Mouse (Mus musculus): ENCODE data around the gene Mprip.
A peak's percentile ranks its signal among the peaks of the same experiment; 100 is the strongest.

Mprip gene

GRCm38 (mm10) chr11:59800412-59800811 is 139.3 kb downstream of the Mprip start:
- DNase-seq (ENCODE audit: low spot score in 2 of 2): no peak

DNA sequence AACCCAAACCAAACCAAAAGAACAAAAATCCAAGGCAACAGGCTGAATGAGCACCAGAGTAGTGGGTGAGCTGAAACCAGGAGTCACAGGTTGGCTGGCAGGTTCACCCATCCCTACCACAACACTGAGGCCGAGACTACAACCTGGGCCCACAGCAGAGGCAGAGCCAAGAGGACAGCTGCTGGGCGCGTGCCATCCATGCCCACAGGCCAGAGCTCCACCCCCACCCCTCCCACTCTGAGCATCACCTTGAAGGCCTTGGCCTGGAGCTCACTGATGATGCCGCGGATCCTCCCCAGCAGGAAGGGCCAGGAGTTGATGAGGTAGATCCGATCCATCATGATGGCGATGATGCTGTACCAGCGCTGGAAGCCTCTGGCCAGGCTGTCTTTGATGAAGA is 140.8 kb downstream of the Mprip start:
- DNase-seq (ENCODE audit: low spot score in 2 of 2): no peak

DNA sequence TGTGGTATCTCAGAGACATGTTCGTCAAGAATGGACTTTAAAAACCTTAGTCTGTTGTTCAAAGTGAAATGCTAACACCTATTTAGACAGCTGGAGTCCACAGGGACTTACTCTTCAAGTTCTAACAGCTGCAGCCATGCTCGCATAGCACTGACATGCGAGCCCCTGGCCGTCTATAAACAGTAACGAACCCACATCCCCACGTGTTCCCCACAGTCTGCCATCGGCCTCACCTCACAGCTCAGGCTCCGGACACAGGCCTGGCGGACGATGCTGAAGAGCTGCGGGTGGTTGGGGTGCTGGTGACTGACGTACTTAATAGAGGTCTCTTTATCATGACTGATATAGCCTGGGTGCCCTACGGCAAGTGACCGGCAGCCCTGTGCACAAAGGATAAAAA is 142.4 kb downstream of the Mprip start:
- DNase-seq (ENCODE audit: low spot score in 2 of 2): no peak

GRCm38 (mm10) chr11:59804409-59805110 is 143.5 kb downstream of the Mprip start:
- no peak for DNase-seq (ENCODE audit: low spot score in 2 of 2)

GRCm38 (mm10) chr11:59805256-59805655 is 144.2 kb downstream of the Mprip start:
- no peak for DNase-seq (ENCODE audit: low spot score in 2 of 2)

- no peak for DNase-seq (ENCODE audit: low spot score in 2 of 2)
Observed at GRCm38 (mm10) chr11:59805656-59806055, 144.6 kb downstream of the Mprip start.

GRCm38 (mm10) chr11:59808170-59808960 is 147.3 kb downstream of the Mprip start:
- DNase-seq (ENCODE audit: low spot score in 2 of 2): no peak

DNA sequence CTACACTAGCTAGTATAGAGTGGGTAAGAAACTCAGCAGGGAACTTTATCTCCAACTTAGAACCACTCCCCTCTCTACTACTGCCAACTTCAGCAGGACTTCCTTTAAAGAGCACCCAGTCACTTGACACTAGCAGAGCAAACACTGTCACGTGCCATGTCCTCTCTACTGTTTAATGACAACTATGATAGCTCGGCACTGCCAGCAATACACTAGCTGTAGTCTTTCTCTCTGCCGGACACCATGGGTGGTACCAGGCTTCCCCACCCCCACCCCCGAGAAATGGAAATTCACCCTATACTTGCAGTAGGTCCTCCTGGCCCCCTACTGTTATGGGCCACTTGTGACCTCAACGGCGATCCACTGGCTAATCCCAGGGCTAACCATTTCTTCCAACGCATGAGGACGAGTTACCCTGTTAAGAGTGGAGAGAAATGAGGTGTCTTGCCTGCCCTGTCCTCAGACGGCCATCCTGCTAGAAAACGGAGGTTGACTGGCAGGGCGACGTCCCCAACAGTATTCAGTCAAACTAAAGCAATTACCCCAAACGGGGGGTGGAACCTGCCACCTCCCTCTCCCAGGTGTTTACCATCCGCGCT is 148.1 kb downstream of the Mprip start:
- no peak for DNase-seq (ENCODE audit: low spot score in 2 of 2)

DNA sequence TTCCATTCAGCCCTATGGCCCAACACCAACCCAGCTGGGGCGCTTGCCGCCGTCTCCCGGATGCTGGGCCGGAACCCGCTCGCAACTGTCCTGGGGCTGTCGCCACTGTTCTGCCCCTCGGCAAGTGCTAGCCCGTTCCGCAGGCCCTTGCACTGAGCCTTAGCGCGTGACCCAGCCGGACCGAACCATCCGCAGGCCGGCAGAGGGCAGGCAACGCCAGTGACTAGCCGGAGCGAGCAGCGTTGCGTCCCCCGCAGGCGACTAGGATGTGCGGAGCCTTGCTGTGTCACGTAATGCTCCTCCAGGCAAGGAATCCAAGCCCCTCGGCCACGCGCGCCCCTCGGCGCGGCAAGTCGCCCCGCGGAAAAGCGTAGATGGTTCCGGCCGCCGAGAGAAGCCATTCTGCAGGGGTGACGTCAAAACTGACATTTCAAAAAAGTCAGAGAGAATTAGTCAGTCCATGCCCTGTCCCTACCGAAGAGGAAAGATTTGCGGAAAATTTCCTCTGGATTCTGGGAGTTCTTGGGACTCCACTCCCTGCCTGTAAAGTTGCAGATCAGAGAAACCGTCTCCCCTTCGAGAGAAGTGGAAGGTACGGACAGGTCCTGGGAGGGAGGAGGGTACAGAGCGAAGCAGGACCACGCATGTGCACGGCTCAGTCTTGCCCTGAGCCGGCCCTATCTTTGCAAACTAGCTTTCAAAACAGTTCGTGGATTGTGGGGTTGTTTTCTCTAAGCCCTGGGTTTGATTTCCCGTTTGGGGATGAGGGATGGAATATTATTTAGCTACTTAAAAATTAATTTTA is 148.8 kb downstream of the Mprip start, which contains the start of gene Flcn:
Flcn (minus strand) TSS at position 347 of the 805 bp plus-strand sequence.
- peak; percentile 74 to 82 for DNase-seq (ENCODE audit: low spot score in 2 of 2)

- DNase-seq (ENCODE audit: low spot score in 2 of 2): no peak
Observed at GRCm38 (mm10) chr11:59810480-59811158, 149.5 kb downstream of the Mprip start.

DNA sequence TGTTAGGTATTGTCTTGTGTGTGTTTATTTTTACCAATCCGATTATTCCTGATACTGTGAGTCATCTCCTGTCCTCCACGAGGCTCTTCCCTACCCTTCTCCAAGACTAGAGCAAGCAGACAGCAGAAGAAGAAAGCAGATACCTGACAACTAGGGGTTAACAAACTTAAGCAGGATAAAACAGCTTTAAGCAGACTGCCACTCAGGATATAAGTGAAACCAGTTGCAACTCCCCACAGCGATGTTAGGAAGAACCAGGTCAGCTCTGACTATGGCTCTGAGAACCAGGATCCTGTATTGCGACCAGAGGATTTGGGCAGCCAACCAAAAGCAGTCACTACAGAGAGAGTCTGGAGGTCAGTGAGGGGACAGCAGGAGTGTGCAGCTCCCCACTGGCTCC is 150.1 kb downstream of the Mprip start:
- no peak for DNase-seq (ENCODE audit: low spot score in 2 of 2)

- DNase-seq (ENCODE audit: low spot score in 2 of 2): no peak
Observed at GRCm38 (mm10) chr11:59813276-59813675, 152.2 kb downstream of the Mprip start.

- no peak for DNase-seq (ENCODE audit: low spot score in 2 of 2)
Observed at GRCm38 (mm10) chr11:59814311-59814710, 153.2 kb downstream of the Mprip start.

GRCm38 (mm10) chr11:59814936-59815335 is 153.8 kb downstream of the Mprip start:
- no peak for DNase-seq (ENCODE audit: low spot score in 2 of 2)

DNA sequence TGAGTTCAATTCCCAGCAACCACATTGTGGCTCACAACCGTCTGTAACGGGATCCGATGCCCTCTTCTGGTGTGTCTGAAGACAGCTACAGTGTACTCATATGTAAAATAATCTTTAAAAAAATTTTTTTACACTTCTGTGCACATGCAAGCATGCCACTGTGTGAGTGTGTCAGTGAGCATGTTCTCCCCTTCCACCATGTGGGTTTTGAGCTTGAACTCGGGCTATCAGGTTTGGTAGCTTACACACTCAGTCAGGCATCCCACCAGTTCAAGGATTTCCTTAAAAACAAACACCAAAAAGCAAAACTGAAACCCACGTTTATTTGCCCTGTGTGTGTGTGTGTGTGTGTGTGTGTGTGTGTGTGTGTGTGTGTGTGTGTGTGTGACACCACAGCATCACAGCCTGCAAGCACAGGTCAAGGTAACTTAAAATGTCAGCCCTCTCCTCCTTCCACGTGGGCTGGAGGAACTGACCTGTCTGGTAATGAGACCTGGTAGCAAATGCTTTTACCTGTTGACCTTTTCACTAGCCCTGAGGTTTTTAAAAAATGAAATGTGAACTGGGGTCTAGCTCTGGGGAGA is 154.5 kb downstream of the Mprip start:
- DNase-seq (ENCODE audit: low spot score in 2 of 2): no peak

GRCm38 (mm10) chr11:59817916-59818315 is 156.8 kb downstream of the Mprip start:
- no peak for DNase-seq (ENCODE audit: low spot score in 2 of 2)

GRCm38 (mm10) chr11:59821625-59822024 is 160.5 kb downstream of the Mprip start:
- DNase-seq (ENCODE audit: low spot score in 2 of 2): no peak
